Mouse (Mus musculus) erythroid progenitor cell, adult 5-6 weeks (primary cell): ENCODE measurements around the gene Gm45837. TPM values are rescaled to one million over a fixed set of nuclear protein-coding genes. Genes with fewer than 3 reads are reported as not detected.

Experiments
- ATAC-seq: replicated peaks from 2 replicates; pipeline ENCODE4 v1.8.0; 2016; ENCODE audit warnings: moderate number of reproducible peaks, mild to moderate bottlenecking, moderate TSS enrichment, inconsistent platforms; ENCODE audit not compliant: poor library complexity, low FRiP score, severe bottlenecking
- total RNA-seq, 2 experiments: library from RNA; stranded (forward) in 1 of 2; stranded (reverse) in 1 of 2; fragments of 150-400 nt in 1 of 2; fragments of 186-747, 209-891 nt in 1 of 2; gene quantifications; 2 replicates each; pipeline versions ENCODE4 v1.2.3 to v1.2.4; 2015 to 2017; ENCODE audit warnings: low replicate concordance in 2 of 2

Gm45837 gene
- total RNA-seq, 2 experiments from 2014 or later = 4.2 TPM; not detected in 1

GRCm38 (mm10) chr7:101482499-101483081 is 71.9 kb downstream of the Gm45837 start:
- ATAC-seq = no peak

DNA sequence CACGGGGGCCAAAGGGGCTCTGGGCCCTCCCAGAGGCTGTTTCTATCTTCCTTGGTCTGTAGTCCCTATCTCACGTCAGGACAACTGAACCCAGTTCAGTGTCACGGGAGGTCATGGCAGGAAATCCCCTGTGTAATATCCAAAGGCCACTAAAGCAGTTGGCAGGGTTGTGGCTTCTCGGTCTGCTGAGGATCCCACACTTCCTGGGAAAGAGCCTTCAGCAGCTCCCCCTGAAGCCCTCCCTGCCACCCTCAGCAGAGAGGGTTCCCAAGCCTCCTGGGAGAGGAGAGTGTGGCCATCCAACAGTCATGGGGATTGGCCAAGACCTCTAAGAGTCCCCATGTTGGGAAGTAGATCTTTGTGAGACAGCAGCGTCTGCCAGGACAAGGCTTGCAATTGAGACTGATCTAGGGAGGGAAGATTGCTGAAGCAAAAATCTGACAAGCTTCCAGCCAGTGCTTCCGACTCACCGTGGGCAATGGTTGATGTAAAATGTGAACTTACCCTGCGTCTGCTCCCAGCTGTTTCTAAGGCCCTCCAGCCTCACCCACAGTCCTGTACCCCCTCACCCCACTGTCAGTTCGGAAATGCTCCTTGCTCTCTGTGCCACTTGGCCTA is 72.9 kb downstream of the Gm45837 start:
- no peak for ATAC-seq

DNA sequence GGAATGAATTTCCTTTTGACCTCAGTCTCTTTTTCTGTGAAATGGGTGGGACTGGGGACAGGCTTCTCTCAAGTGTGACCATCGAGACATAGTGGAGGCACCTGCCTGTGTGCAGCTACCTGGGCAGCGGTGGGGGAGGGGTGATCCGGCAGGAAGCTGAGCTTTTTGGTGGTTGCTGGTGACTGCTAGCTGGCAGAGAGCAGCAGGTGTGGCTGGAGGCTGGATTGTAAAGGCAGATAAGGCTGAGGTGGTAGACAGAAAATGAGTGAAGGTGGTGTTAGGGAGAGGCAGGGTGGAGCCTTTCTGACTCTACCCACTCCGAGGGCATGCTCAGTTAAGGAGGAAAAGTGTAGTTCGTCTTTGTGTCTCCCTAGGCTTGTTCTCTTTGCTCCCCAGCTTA is 76.4 kb downstream of the Gm45837 start:
- no peak for ATAC-seq

DNA sequence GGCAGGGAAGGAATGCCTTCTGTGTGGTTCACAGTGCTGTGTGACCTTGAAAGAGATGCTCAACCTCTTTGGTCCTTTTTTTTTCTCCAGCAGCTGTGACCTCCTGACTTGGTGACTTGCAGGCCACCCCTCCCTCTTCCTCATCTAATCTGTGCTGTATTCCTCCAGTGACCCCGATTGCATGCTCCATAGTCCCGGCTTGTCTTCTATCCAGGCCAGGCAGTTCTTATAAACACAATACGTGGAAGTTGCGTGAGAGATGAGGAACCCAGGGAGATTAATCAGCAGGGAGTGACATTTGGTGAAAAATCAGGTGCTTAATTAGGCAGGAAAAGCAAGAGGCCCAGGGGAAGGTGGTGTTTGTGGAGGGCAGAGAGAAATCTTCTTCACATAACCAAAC is 80.3 kb downstream of the Gm45837 start:
- ATAC-seq = no peak

DNA sequence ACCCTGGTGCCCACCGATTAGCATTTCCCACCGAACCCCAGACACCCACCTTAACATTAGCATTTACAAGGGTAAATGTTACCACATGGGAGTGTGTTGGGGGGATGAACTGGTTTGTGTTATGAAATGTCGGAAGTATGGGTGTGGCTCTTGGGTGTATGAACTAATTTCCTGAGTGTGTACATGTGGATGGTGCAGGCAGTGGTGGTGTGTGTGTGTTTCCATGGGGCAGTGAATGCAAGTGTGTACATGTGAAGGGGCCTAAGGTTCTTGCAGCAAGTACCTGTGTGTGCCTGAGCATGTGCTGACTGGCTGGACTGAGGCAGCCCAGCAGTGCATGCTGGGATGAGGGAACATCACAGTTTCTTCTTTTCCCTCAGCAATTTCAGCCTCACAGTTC is 87.7 kb downstream of the Gm45837 start:
- ATAC-seq = no peak

DNA sequence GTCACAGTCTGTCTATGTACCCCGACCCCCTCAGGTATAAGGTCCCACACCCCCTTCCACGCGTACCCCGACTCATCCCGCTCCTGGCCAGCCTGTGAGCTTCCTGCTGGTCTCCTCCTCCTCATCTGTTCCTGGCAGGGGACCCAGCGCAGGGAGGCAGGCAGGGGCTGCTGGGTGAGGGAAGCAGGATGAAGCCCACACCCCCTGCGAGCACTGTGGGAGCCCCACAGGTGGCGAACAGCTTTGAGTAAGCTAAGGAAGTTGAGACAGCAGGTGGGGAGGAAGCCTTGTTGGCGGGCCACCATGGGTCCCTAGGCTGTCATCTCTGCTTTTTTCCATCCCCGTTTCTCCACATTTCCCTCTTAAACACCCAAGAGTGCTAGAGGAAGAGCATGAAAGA is 88.6 kb downstream of the Gm45837 start:
- ATAC-seq = no peak

DNA sequence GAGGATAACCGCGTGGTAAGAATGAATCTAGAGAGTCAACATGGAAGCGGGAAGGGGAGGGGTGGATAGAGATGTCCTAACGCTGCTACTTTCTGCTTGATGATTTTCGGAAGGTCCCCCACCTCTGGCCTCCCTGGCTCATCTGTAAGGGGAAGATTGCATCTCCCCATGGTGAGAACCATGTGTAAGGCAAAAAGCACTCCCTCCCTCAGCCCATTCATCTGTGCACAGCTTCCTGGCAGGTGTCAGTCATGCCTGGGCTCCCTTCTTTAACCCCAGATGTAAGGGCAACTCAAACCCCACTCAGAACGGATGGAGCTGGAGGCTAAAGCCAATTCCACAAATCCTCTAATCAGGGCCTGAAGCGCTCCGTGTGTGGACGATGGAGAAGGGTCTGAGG is 89.0 kb downstream of the Gm45837 start:
- no peak for ATAC-seq

- ATAC-seq = peak; percentile 20; the same call in 1 of the 2 replicates
These were observed 90.5 kb downstream of the Gm45837 start for GRCm38 (mm10) chr7:101501236-101501635.

GRCm38 (mm10) chr7:101501675-101502074 is 91.0 kb downstream of the Gm45837 start:
- ATAC-seq = no peak

- no peak for ATAC-seq
These were observed 92.7 kb downstream of the Gm45837 start for GRCm38 (mm10) chr7:101503351-101503750.

- ATAC-seq = no peak
These were observed 93.1 kb downstream of the Gm45837 start for GRCm38 (mm10) chr7:101503803-101504202.

DNA sequence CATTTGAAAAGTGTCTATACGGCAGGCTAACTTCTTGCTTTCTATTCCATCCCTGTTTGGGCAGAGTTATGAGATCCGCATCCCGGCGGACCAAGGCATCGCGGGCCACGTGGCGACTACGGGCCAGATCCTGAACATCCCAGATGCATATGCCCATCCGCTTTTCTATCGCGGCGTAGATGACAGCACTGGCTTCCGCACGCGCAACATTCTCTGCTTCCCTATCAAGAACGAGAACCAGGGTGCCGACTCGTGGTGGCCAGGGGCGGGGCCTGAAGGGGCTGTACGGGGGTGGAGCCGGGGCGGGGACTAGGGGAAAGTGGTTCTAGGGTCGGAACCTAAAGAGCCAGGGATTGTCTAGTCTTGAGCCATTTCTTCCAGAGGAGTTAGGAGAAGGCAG is 93.8 kb downstream of the Gm45837 start:
- no peak for ATAC-seq

DNA sequence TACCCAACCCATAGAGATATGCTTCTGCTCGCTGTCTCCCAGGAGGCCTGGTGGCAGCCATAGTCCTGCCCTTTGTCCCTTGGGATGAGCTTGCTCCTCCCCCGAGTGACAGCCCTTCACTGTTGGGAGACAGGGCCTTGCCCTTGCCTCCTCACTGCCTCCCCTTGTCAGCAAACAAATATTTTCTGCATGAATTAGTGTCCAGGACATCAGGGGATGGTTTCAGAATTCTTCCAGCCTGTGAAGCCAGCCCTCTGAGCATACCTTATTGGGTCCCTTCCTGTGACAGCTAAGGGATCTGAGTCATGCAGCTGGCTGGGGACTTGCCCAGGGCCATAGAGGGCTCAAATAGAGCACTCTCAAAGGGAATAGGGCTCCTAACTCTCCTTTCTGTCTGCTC is 98.5 kb downstream of the Gm45837 start:
- no peak for ATAC-seq

DNA sequence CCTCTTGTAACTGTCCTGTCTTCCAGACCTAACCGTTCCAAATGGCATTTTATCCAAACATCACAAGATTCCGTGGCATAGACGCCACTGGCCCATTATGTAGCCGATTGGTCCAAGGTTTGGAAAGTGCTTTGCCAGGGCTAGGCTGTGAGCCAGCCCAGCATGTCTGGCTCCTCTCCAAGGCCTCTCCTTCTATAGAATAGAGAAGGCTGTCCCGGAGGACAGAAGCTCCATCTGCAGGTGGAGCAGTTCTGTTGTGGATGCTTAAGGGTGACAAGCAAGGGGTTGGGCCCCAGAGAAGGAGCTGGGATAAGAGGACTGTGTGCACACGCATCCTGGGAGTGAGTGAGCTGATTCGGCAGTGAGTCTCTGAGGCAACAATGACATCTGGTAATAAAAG is 103.0 kb downstream of the Gm45837 start:
- no peak for ATAC-seq

DNA sequence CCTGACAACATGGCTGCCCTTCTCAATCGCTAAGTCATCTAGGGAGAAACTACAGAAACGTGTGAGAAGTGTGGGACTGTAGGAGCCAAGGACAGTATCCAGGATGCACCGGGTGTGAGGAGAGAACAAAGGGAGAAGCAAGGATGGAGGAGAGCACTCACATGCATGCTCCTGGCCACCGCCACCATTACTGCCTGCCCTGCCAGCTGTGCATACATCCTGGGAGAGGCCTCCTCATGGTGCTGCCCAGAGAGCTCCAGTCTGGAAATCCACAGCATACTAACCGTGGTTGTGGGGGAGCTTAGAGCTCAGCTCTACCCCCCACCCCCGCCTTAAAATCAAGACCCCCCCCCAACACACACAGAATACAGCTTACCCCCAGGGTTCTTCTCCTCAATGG is 104.1 kb downstream of the Gm45837 start:
- ATAC-seq = no peak

DNA sequence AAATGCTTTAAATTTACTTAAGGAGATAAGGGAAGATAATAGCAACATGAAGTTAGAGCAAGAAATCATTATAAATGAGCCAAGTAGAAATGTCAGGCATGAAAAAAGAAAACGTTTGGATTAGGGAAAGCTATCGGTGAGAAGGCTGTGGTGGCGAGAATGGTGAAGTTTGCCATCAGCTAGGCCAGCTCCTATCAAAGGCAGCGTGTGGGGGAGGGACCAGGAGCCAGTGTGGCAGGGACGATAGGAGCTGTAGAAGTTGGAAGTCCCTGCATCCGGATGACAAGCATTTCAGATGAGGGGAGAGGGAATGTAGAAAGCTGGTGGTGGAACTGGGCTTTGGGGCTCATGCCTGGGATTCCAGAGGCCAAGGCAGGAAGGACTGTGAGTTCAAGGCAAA is 104.6 kb downstream of the Gm45837 start:
- no peak for ATAC-seq

GRCm38 (mm10) chr7:101516460-101516859 is 105.8 kb downstream of the Gm45837 start:
- no peak for ATAC-seq

GRCm38 (mm10) chr7:101521696-101522095 is 111.0 kb downstream of the Gm45837 start:
- no peak for ATAC-seq

- no peak for ATAC-seq
These were observed 112.5 kb downstream of the Gm45837 start for GRCm38 (mm10) chr7:101523205-101523604.

- no peak for ATAC-seq
These were observed 115.8 kb downstream of the Gm45837 start for GRCm38 (mm10) chr7:101526484-101526883.

DNA sequence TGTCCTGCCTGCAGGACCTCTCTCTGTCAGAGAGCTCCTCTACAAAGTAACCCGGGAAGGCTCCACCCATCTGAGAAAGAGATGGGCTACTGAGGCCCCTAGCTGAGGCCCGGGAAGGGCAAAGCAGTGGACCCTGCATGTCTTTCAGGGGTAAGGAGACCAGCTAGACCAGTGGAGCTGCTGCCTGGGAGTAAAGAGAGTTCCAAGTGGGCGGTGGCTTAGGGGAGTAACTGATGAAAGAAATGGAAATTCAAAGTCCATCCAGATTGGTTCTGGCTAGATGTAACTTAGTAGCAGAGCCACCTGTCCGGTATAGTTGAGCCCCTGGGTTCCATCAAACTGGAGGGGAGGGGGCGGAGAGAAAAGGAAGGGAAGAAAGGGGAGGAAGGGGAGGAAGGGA is 123.7 kb downstream of the Gm45837 start:
- no peak for ATAC-seq

DNA sequence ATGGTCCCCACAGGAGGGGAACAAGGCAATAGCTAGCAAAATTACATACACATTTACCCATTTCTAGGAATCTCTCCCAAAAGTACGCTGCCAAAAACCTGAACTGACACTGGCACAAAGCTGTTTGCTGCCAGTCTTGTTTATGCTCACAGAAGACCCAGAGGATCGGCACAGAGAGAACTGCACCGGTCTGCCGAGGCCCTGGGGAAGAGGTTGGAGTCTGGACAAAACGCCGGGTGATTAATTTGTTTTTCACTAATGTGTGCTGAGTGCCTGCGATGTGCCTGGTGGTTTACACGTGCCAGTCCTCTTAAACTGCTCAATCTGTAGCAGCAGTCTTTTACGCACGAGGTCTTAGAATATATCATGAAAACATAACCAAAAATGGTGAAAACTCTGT is 124.4 kb downstream of the Gm45837 start:
- no peak for ATAC-seq
